Mouse (Mus musculus): ENCODE measurements around the gene Hist1h1a. TPM values are rescaled to one million over a fixed set of nuclear protein-coding genes. Genes with fewer than 3 reads are reported as not detected.
A peak's percentile ranks its signal among the peaks of the same experiment; 100 is the strongest.

Hist1h1a gene
- total and polyA plus RNA-seq, 2 experiments from 2014 or later: 138 TPM; not detected in 1

DNA sequence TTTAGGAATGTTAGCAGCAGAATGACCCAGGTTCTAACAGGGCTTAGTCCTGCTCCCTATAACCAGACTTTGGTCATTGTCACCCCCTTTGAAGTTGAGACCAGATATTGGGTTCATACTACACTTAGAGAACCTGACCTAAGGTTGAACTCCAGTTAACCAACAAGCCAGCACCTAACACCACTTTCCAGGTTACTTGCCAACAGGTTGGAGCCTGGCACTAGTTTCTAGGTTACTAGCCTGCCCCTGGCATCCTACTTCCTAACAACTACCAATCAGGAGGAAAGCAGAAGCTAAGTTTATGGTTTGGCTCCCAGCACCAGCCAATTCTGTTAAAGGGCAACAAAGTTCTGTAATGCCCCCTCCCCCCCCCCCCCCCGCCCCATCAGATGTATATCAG is 38.3 kb upstream of the Hist1h1a start:
- H3K4me2 ChIP-seq (ENCODE audit: low read depth, low read length, poor library complexity, severe bottlenecking): no peak overlapping the region
- no peak overlapping the region for H3K9ac ChIP-seq (replicated peaks; ENCODE audit: low read length, poor library complexity, severe bottlenecking)
- no peak for TF ChIP-seq CTCF (IDR thresholded peaks at IDR 0.05)
- no peaks in the 10 kb centered on the region for H3K9me3 ChIP-seq (ENCODE audit: low read length)
- no peak for ATAC-seq (ENCODE audit: low FRiP score)
- H3K4me3 ChIP-seq (ENCODE audit: low read depth, low read length): no peak overlapping the region
- H3K4me1 ChIP-seq (ENCODE audit: insufficient read depth, low read length): no peaks in the 10 kb centered on the region
- H3K27me3 ChIP-seq (ENCODE audit: insufficient read depth, low read length): no peaks in the 10 kb centered on the region
- no peak for DNase-seq (ENCODE audit: low spot score)
- H3K36me3 ChIP-seq (ENCODE audit: insufficient read depth, low read length): no peaks in the 10 kb centered on the region
- WGBS: no CpG with 5 or more reads among the region's 1 CpGs
- no peak overlapping the region for H3K27ac ChIP-seq (ENCODE audit: low read depth, low read length)

DNA sequence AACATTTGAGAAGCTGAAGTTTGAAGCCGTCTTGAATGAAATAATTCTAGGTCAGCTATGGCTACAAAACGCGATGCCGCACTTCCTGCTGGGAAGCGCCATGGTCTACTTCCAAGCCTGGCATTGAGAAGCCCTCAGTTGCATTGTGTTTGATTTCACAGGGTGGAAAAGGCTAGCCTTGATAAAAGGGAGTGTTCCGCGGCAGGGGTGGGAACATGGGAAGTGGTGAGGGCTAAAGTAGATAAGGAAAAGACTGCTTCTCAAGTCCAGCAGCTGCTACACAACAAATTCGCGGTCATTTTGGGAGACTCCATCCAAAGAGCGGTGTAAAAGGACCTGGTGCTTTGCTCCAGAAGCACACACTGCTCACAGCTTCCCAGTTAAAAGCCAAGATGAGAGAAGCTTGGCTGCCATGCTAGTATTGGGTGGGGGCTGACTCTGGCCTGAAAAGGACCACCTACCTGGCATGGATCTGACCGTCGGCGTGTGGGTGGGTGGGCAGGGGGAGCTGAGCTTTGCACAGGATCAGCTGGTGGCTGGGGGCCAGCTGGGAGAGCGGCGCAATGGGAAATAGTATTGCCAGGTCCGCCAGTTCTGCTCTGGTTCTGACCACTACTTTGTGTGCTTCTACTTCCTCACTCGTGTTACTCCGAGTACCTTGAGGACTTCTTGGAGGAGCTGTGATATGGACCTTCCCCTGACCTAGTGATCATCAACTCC is 34.8 kb upstream of the Hist1h1a start:
- no peaks in the 10 kb centered on the region for H3K27me3 ChIP-seq (ENCODE audit: insufficient read depth, low read length)
- no peaks in the 10 kb centered on the region for H3K4me1 ChIP-seq (ENCODE audit: insufficient read depth, low read length)
- DNase-seq (ENCODE audit: low spot score) (no peak), ATAC-seq (ENCODE audit: low FRiP score) (no peak)
- H3K4me2 ChIP-seq (ENCODE audit: low read depth, low read length, poor library complexity, severe bottlenecking): no peak overlapping the region
- H3K9ac ChIP-seq (replicated peaks; ENCODE audit: low read length, poor library complexity, severe bottlenecking): no peak overlapping the region
- 84% methylated on average over 18 of the region's 18 CpGs for WGBS
- no peaks in the 10 kb centered on the region for H3K36me3 ChIP-seq (ENCODE audit: insufficient read depth, low read length)
- no peak for TF ChIP-seq CTCF (IDR thresholded peaks at IDR 0.05)
- H3K27ac ChIP-seq (ENCODE audit: low read depth, low read length): no peak overlapping the region
- H3K9me3 ChIP-seq (ENCODE audit: low read length): no peaks in the 10 kb centered on the region
- H3K4me3 ChIP-seq (ENCODE audit: low read depth, low read length): no peak overlapping the region

DNA sequence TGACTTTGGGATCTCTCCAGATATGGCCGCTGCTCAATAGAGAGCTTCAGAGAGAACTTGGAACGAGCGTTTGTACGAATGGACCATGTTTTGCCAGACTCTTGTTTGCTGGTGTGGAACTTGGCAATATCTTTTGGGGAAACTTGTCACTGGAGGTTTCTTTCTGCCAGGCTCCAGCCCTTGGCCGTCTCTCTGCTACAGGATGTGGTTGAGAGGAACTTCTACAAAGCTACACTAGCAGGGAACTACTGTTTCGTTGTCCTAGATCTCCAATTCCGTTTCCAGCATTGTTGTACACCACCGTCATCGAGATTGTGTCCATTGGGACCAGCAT is 34.3 kb upstream of the Hist1h1a start:
- no peaks in the 10 kb centered on the region for H3K4me1 ChIP-seq (ENCODE audit: insufficient read depth, low read length)
- DNase-seq (ENCODE audit: low spot score) (no peak), ATAC-seq (ENCODE audit: low FRiP score) (no peak)
- no peak overlapping the region for H3K4me3 ChIP-seq (ENCODE audit: low read depth, low read length)
- no peaks in the 10 kb centered on the region for H3K9me3 ChIP-seq (ENCODE audit: low read length)
- H3K27ac ChIP-seq (ENCODE audit: low read depth, low read length): no peak overlapping the region
- no peak for TF ChIP-seq CTCF (IDR thresholded peaks at IDR 0.05)
- H3K27me3 ChIP-seq (ENCODE audit: insufficient read depth, low read length): no peaks in the 10 kb centered on the region
- WGBS: 89% methylated on average over 9 of the region's 9 CpGs
- H3K9ac ChIP-seq (replicated peaks; ENCODE audit: low read length, poor library complexity, severe bottlenecking): no peak overlapping the region
- no peaks in the 10 kb centered on the region for H3K36me3 ChIP-seq (ENCODE audit: insufficient read depth, low read length)
- no peak overlapping the region for H3K4me2 ChIP-seq (ENCODE audit: low read depth, low read length, poor library complexity, severe bottlenecking)

DNA sequence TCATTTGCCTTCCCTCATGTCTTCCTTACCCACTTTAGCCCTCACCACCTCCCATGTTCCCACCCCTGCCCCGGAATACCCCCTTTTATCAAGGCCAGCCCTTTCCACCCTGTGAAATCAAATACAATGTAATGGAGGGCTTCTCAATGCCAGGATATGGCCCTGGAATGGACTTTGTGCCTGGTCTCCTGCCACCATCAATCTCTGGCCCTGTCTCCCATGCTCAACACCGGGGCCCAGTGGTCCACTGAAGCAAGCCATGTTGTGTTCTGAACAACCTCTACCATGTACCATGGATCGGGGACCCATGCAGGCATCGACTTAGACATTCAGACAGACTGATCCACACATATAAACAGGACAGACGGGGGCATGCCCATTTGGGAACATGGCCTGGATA is 33.8 kb upstream of the Hist1h1a start:
- WGBS: 91% methylated on average over 5 of the region's 5 CpGs
- H3K9me3 ChIP-seq (ENCODE audit: low read length): no peaks in the 10 kb centered on the region
- H3K4me1 ChIP-seq (ENCODE audit: insufficient read depth, low read length): no peaks in the 10 kb centered on the region
- no peak overlapping the region for H3K27ac ChIP-seq (ENCODE audit: low read depth, low read length)
- DNase-seq (ENCODE audit: low spot score) (no peak), ATAC-seq (ENCODE audit: low FRiP score) (no peak)
- H3K36me3 ChIP-seq (ENCODE audit: insufficient read depth, low read length): no peaks in the 10 kb centered on the region
- H3K4me2 ChIP-seq (ENCODE audit: low read depth, low read length, poor library complexity, severe bottlenecking): no peak overlapping the region
- H3K4me3 ChIP-seq (ENCODE audit: low read depth, low read length): no peak overlapping the region
- H3K27me3 ChIP-seq (ENCODE audit: insufficient read depth, low read length): no peaks in the 10 kb centered on the region
- TF ChIP-seq CTCF (IDR thresholded peaks at IDR 0.05): no peak
- no peak overlapping the region for H3K9ac ChIP-seq (replicated peaks; ENCODE audit: low read length, poor library complexity, severe bottlenecking)

DNA sequence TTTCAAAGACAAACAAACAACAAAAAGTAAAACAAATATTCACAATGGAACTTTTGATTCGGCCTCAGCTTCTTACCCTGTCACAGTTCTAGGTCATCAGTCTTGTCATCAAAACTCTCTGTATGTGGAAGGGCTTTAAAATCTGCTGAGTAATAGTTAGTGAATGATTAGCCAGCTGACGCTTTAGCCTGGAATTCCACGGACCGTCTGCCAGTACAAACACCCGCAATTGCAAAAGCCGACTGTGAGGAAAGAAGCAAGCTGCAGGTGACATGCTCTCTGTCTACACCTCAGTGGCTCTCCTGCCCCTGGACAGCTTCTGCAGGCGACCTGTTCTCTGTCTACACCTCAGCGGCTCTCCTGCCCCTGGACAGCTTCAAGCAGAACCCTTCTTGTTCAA is 33.0 kb upstream of the Hist1h1a start:
- Histone ChIP-seq H3K9ac (replicated peaks; ENCODE audit: low read length, poor library complexity, severe bottlenecking) (no peak overlapping the region), H3K9me3 (ENCODE audit: low read length) (no peaks in the 10 kb centered on the region), H3K27ac (ENCODE audit: low read depth, low read length) (no peak overlapping the region), H3K27me3 (ENCODE audit: insufficient read depth, low read length) (no peaks in the 10 kb centered on the region), H3K4me1 (ENCODE audit: insufficient read depth, low read length) (no peaks in the 10 kb centered on the region), H3K4me2 (ENCODE audit: low read depth, low read length, poor library complexity, severe bottlenecking) (no peak overlapping the region), H3K36me3 (ENCODE audit: insufficient read depth, low read length) (no peaks in the 10 kb centered on the region), H3K4me3 (ENCODE audit: low read depth, low read length) (no peak overlapping the region)
- 61% methylated on average over 8 of the region's 8 CpGs for WGBS
- TF ChIP-seq CTCF (IDR thresholded peaks at IDR 0.05): no peak
- DNase-seq (ENCODE audit: low spot score): no peak
- no peak for ATAC-seq (ENCODE audit: low FRiP score)

DNA sequence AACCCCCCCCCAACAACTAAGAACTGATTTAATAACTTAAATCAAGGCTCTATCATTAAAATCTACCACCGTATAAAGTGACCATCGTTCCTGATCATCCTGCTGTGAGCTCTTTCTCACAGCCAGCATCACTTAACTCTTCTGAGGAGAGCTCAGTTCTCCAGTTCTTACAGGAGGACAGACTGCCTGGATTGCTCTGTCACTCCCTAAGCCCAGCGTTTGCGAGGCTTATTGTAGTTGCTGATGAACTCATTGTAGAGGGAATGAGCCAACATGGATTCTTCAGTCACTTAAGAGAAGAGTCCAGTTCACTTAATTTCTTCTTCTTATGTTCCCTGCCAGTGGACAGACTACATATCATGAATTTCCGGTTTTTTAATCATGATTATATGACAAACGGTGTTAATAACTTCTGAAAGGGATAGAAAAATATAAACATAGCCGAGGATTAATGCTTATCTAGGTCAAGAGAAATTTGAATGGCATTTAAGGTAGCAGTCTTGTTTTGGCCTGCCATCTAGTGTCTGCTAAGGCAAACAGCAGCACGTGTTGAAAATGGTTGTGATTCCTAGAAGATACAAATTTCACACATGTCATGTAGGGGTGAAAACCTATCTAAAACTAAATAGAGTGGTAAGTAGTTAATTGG is 31.2 kb upstream of the Hist1h1a start:
- no peaks in the 10 kb centered on the region for H3K36me3 ChIP-seq (ENCODE audit: insufficient read depth, low read length)
- no peak overlapping the region for H3K4me3 ChIP-seq (ENCODE audit: low read depth, low read length)
- TF ChIP-seq CTCF (IDR thresholded peaks at IDR 0.05): peak; percentile 91
- peak; percentile 69 for DNase-seq (ENCODE audit: low spot score)
- no peaks in the 10 kb centered on the region for H3K4me1 ChIP-seq (ENCODE audit: insufficient read depth, low read length)
- no peaks in the 10 kb centered on the region for H3K9me3 ChIP-seq (ENCODE audit: low read length)
- no peak overlapping the region for H3K9ac ChIP-seq (replicated peaks; ENCODE audit: low read length, poor library complexity, severe bottlenecking)
- no peaks in the 10 kb centered on the region for H3K27me3 ChIP-seq (ENCODE audit: insufficient read depth, low read length)
- WGBS: 21% methylated on average over 8 of the region's 8 CpGs
- no peak overlapping the region for H3K4me2 ChIP-seq (ENCODE audit: low read depth, low read length, poor library complexity, severe bottlenecking)
- 0 out of 2 replicates have a peak, but pooled peaks have one; percentile 66 for ATAC-seq (ENCODE audit: low FRiP score)
- no peak overlapping the region for H3K27ac ChIP-seq (ENCODE audit: low read depth, low read length)
